In genomic region chr1:172271765-172272164, GRCm38 (mm10) we compare ENCODE assay signal across 18 mouse cellular contexts. TPM values are rescaled to one million over a fixed set of nuclear protein-coding genes. Genes with fewer than 3 reads are reported as not detected.
DNase-seq lines count a peak whose midpoint lies in the region; ATAC-seq and TF ChIP-seq lines count a peak whose summit lies in the region.
"Had no signal": no experiment of that assay in that cellular context is flagged by ENCODE, and none has a peak within 500 bp of the region (broad histone marks: within the 10 kb centered on the region; RNA-seq: fewer than 3 reads in every experiment).

No protein-coding gene starts in this region.

- H3K9me3 ChIP-seq in hindbrain, postnatal 0 days (ENCODE audit: low read length), result no peaks in the 10 kb centered on the region
- H3K9me3 ChIP-seq in liver, embryonic 12.5 days (replicated peaks), result no peaks in the 10 kb centered on the region
- H3K9me3 ChIP-seq: embryonic facial prominence, embryonic 15.5 days had no signal

- WGBS in hindbrain, postnatal 0 days, result 33% methylated on average over 10 of the region's 10 CpGs
- 74% methylated on average over 10 of the region's 10 CpGs for WGBS in liver, embryonic 12.5 days (ENCODE audit: insufficient replicate concordance)

- H3K4me3 ChIP-seq in hindbrain, postnatal 0 days (ENCODE audit: low read length), result no peak overlapping the region
- no peak overlapping the region for H3K4me3 ChIP-seq in liver, embryonic 12.5 days
- H3K4me3 ChIP-seq: embryonic facial prominence, embryonic 15.5 days had no signal

- H3K36me3 ChIP-seq in hindbrain, postnatal 0 days (ENCODE audit: insufficient read depth, low read length), result no peaks in the 10 kb centered on the region
- H3K36me3 ChIP-seq in liver, embryonic 12.5 days, result no peaks in the 10 kb centered on the region
- H3K36me3 ChIP-seq: embryonic facial prominence, embryonic 15.5 days had no signal

- no peak for DNase-seq in frontal cortex, postnatal 36 days (ENCODE audit: low spot score in 2 of 2)
- peak; percentile 63 to 71 for DNase-seq in right cerebral cortex, postnatal 10 days (ENCODE audit: low spot score in 2 of 2)
- no peak for DNase-seq in right cerebral cortex, postnatal 36 days (ENCODE audit: low spot score in 2 of 2)
- DNase-seq in hindbrain, postnatal 0 days (ENCODE audit: low spot score), result peak; percentile 70
- no peak for DNase-seq in adrenal gland, adult 8-10 months
- DNase-seq in left cerebral cortex, adult 9 months (ENCODE audit: low spot score in 2 of 2), result no peak
- DNase-seq: adrenal gland, postnatal 25 days; cerebellum, adult 2 months; gastrocnemius, postnatal 36 days; lung, postnatal 36 days; spleen, adult 18-20 months; thymus, postnatal 25 days had no signal

- 0 out of 2 replicates have a peak overlapping the region, but pooled peaks have one; percentile 22 for H3K27ac ChIP-seq in hindbrain, postnatal 0 days
- no peak overlapping the region for H3K27ac ChIP-seq in liver, embryonic 12.5 days
- H3K27ac ChIP-seq: embryonic facial prominence, embryonic 15.5 days had no signal

- H3K4me2 ChIP-seq in hindbrain, postnatal 0 days (ENCODE audit: low read depth, low read length), result no peak overlapping the region
- no peak overlapping the region for H3K4me2 ChIP-seq in liver, embryonic 12.5 days
- H3K4me2 ChIP-seq: embryonic facial prominence, embryonic 15.5 days had no signal

- no peak for TF ChIP-seq CTCF in hindbrain, postnatal 0 days (IDR thresholded peaks at IDR 0.05; ENCODE audit: low read depth)

- H3K4me1 ChIP-seq in hindbrain, postnatal 0 days (ENCODE audit: insufficient read depth, low read length), result peaks cover 6% of the 10 kb centered on the region; the same call in 1 of the 2 replicates
- H3K4me1 ChIP-seq in liver, embryonic 12.5 days, result no peaks in the 10 kb centered on the region
- H3K4me1 ChIP-seq: embryonic facial prominence, embryonic 15.5 days had no signal

- H3K27me3 ChIP-seq in hindbrain, postnatal 0 days (ENCODE audit: insufficient read depth, low read length), result no peaks in the 10 kb centered on the region
- no peaks in the 10 kb centered on the region for H3K27me3 ChIP-seq in liver, embryonic 12.5 days (replicated peaks)
- H3K27me3 ChIP-seq: embryonic facial prominence, embryonic 15.5 days had no signal

- H3K9ac ChIP-seq in hindbrain, postnatal 0 days (replicated peaks; ENCODE audit: low read length), result no peak overlapping the region
- H3K9ac ChIP-seq in liver, embryonic 12.5 days, result no peak overlapping the region
- H3K9ac ChIP-seq: embryonic facial prominence, embryonic 15.5 days had no signal

- peak; percentile 66 for ATAC-seq in frontal cortex, adult (ENCODE audit: low TSS enrichment)
- peak; percentile 90 for ATAC-seq in hindbrain, postnatal 0 days
- no peak for ATAC-seq in liver, embryonic 12.5 days

RNA-seq across cellular contexts. Expression of gene Igsf8, which starts 10.3 kb away (rescaled TPM):
- total RNA-seq in hindbrain, postnatal 0 days (2014; rRNA removed), result 136 and 150 TPM in 2 replicates
- 90.2 and 90.8 TPM in 2 replicates for polyA plus RNA-seq in hindbrain, postnatal 0 days (2015; fragmentation: Nextera tagmentation; extraction: Ambion mirVana)
- polyA plus RNA-seq in liver, embryonic 12.5 days (2016; fragmentation: Nextera tagmentation; extraction: Ambion mirVana), result 19.0 and 20.5 TPM in 2 replicates
- total RNA-seq in adrenal gland, adult 8-10 months (2022), result 10 to 100 TPM; 32.7 to 37.0 (median 35.8) TPM

RNA-seq across cellular contexts. Expression of gene Atp1a4, which starts 13.6 kb away (rescaled TPM):
- 0.10 TPM in 1 of 2 replicates, not detected in the other for total RNA-seq in hindbrain, postnatal 0 days (2014; rRNA removed)
- polyA plus RNA-seq in hindbrain, postnatal 0 days (2015; fragmentation: Nextera tagmentation; extraction: Ambion mirVana), result 0.05 TPM in 1 of 2 replicates, not detected in the other
- polyA plus RNA-seq in liver, embryonic 12.5 days (2016; fragmentation: Nextera tagmentation; extraction: Ambion mirVana), result not detected in 2 replicates
- 1 to 10 TPM in 2 of 4 experiments, under 1 TPM in 2; 0.12 to 1.1 (median 0.76) TPM for total RNA-seq in adrenal gland, adult 8-10 months (2022)
- total RNA-seq: hematopoietic stem cell, adult 5-6 weeks; MEL; neutrophil, adult 5-6 weeks had no signal
- polyA plus RNA-seq: cerebellum, adult 2 months; embryonic facial prominence, embryonic 15.5 days had no signal

RNA-seq across cellular contexts. Expression of gene Atp1a2, which starts 26.1 kb away (rescaled TPM):
- 546 and 572 TPM in 2 replicates for total RNA-seq in hindbrain, postnatal 0 days (2014; rRNA removed)
- 119 and 123 TPM in 2 replicates for polyA plus RNA-seq in hindbrain, postnatal 0 days (2015; fragmentation: Nextera tagmentation; extraction: Ambion mirVana)
- polyA plus RNA-seq in liver, embryonic 12.5 days (2016; fragmentation: Nextera tagmentation; extraction: Ambion mirVana), result 0.24 and 0.36 TPM in 2 replicates
- total RNA-seq in adrenal gland, adult 8-10 months (2022), result 100 to 1,000 TPM in 1 of 4 experiments, 10 to 100 TPM in 3; 34.9 to 107 (median 92.5) TPM
- total RNA-seq: hematopoietic stem cell, adult 5-6 weeks; MEL; neutrophil, adult 5-6 weeks had no signal

RNA-seq across cellular contexts. Expression of gene Casq1, which starts 52.1 kb away (rescaled TPM):
- 0.78 and 2.4 TPM in 2 replicates for total RNA-seq in hindbrain, postnatal 0 days (2014; rRNA removed)
- 1.7 and 2.0 TPM in 2 replicates for polyA plus RNA-seq in hindbrain, postnatal 0 days (2015; fragmentation: Nextera tagmentation; extraction: Ambion mirVana)
- polyA plus RNA-seq in liver, embryonic 12.5 days (2016; fragmentation: Nextera tagmentation; extraction: Ambion mirVana), result 0.08 and 0.32 TPM in 2 replicates
- total RNA-seq in adrenal gland, adult 8-10 months (2022), result under 1 TPM in 3 of 4 experiments, not detected in 1; 0.21 to 0.30 (median 0.29) TPM
- total RNA-seq: adrenal gland, postnatal 25 days; hematopoietic stem cell, adult 5-6 weeks; MEL; neutrophil, adult 5-6 weeks had no signal

RNA-seq across cellular contexts. Expression of gene Kcnj9, which starts 57.4 kb away (rescaled TPM):
- 8.0 and 9.8 TPM in 2 replicates for total RNA-seq in hindbrain, postnatal 0 days (2014; rRNA removed)
- polyA plus RNA-seq in hindbrain, postnatal 0 days (2015; fragmentation: Nextera tagmentation; extraction: Ambion mirVana), result 3.6 and 4.2 TPM in 2 replicates
- polyA plus RNA-seq in liver, embryonic 12.5 days (2016; fragmentation: Nextera tagmentation; extraction: Ambion mirVana), result not detected in 2 replicates
- total RNA-seq in adrenal gland, adult 8-10 months (2022), result under 1 TPM; 0.10 to 0.95 (median 0.48) TPM
- total RNA-seq: gastrocnemius, postnatal 36 days; hematopoietic stem cell, adult 5-6 weeks; MEL; neutrophil, adult 5-6 weeks had no signal

Comparison
In these comparisons a context has a peak if more than half of its experiments do, and no peak if none do; other contexts are left out.
1. DNase-seq: peak in right cerebral cortex, postnatal 10 days (2 of 2) and hindbrain, postnatal 0 days (single experiment); none in frontal cortex, postnatal 36 days (0 of 2), right cerebral cortex, postnatal 36 days (0 of 2), adrenal gland, adult 8-10 months (single experiment) and left cerebral cortex, adult 9 months (0 of 2).